Mouse (Mus musculus): ENCODE results near the gene Ccdc6.

Ccdc6 gene

DNA sequence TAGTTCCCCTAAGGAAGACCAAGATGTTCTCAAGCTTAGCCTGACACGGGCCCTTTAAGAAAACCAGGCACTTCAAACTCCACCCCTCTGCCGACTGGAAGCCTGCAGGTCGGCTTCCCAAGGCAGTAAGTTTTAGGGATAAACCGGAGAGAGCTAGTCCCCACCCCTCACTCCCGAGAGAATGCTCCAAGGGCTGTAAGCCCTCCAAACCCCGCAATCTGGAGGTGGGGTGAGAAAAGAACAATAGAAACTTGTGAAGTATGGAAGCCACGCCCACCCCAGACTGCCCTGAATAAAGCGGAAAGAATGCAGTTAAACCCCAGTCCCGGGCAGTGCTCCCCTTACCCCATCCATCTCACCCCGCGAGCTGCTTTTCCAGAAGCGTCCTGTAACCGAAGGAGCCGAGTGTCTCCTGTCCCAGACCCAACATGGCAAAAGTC, 1.9 kb upstream of the Ccdc6 start:
- peak; percentile 35 to 62 for DNase-seq (ENCODE audit: low spot score in 2 of 2)

DNA sequence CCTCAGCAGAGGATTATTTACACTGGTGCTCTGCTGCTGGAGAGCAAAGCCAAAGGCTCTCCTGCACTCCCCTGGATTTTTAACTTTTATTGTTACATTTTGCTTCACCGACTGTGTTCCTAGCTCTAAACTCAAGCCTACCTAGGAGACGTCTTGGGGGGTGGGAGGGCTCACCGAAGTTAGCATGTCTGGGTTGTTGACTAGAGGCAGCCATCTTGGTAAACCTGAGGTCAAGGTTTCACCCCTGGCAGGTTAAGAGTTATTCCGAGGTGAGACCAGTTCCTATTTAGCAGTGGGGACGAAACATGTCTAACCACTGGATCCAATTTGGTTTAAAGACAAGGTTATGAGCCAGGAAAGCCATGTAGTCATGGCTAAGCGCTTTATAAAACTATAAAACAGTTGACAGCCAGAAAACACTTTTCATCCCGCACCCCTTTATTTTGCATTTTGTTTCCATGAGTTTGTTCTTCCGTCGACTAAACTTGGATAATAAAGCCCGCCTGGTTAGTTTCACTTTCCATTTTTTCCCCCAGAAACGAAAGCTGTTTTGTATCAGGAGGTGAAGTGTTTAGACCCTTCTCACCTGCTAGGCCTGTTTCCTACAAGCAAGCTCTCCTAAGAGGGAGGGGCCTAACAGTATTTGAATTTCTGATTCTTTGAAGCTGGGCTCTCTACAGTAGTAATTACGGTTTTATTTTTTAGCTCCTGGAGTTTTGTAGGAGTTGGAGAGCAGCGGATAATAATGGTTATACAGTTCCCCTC, 1.2 kb upstream of the Ccdc6 start:
- DNase-seq (ENCODE audit: low spot score in 2 of 2): no peak

DNA sequence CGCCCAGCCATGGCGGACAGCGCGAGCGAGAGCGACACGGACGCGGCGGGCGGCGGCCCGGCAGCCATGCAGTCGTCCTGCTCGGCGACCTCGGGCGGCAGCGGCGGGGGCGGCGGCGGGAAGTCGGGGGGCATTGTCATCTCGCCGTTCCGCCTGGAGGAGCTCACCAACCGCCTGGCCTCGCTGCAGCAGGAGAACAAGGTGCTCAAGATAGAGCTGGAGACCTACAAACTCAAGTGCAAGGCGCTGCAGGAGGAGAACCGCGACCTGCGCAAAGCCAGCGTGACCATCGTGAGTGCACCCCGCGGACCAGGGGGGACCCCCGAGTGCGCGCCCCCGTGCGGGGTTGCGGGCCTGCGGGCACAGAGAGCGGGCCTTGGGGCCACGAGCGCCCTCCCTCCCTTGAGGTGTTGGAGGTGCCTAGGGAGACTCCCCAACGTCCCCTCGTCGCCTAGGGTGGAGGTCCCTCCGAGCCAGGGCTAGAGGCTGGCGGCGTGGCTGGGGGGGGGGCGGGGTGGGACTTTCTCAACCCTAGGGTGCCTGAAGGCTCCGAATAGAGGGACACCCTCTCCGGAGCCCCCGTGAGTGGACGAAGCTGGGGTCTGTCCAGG, 475 bp downstream of the Ccdc6 start:
- peak in 1 of 2 experiments; percentile 48 for DNase-seq (ENCODE audit: low spot score in 2 of 2)

DNA sequence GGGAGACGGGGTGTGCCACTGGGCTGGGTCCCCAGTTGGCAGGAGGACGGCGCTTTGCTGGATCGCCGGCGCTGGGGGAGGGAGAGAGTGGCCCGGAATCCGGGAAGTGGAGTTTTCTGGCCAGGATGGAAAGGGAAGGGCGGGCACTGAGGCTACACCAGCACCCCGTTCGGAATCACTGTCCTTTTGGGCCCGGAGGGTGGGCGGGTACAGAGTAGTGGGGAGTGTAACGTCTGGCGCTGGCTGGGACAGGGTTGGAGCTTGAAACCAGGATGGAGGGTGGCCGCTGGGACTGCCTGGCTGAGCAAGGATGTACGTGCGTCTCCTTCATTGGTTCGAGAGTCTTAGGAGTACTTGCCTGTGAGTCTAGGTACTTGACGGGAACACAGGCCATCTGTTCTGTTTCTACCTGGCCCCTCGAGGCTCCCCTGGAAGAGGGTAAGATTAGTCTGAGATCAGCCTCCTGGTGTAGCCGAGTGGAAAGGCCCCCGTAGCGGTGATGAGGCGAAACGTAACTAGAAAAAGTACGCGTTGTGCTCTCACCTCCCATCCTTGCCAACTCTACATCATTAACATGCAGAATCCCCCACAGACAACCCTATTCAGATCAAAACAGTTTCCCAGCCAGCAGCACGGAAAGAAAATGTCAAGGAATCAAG, 1.1 kb downstream of the Ccdc6 start:
- peak; percentile 46 to 68 for DNase-seq (ENCODE audit: low spot score in 2 of 2)

DNA sequence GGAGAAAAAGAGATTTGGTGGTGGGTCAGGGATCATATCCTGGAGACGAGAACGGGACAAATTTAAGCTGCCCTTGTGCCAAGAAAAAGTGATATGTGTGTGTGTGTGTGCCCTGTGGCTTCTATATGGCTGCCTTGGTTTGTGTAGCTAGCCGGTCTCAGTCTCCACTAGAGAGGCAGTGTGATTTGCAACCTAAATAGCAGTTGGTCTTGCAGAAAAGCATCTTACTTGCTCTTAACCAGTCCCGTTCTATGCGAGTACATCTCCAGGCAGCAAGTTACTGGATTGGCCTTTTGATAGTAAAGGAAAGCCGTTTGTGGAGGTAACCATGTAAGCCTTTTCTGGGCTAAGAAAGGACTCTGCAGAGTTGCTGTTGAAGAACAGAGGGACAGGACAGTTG, 1.7 kb downstream of the Ccdc6 start:
- DNase-seq (ENCODE audit: low spot score in 2 of 2): no peak

DNA sequence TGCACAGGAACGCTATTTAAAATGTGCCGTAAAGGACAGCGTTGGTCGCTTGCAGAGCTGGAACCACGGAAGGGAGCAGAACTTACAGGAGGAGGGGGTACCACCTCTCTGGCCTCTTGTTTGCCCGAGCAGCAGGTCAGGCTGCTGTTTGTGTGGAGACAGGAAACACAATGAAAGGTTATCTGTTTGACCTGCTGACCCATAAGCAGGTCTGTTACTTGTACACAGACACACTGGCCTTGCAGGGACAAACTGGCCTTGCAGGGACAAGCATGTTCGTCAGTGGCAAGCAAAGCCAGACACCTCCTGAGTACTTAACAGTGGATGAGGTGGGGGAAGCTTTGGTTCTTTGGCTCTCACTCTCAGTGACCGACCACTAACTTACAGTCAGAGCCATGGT, 2.1 kb downstream of the Ccdc6 start:
- DNase-seq (ENCODE audit: low spot score in 2 of 2): peak in 1 of 2 experiments; percentile 42

DNA sequence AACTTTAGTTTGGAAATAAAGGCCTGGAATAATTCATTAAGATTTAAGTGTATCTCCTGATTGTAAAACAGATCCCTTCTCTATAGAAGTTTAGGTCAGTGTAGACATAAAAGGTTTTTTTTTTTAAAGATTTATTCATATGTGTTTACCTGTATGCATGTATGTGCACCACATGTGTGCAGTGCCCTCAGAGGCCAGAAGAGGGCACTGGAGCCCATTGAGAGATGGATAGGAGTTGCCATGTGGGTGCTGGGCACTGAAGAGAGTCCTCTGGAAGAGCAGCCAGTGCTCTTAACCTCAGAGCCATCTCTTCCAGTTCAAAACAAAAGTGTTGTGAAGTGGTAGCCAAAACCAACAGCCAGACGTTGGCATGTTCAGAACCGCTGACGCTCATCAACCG, 5.2 kb downstream of the Ccdc6 start:
- DNase-seq (ENCODE audit: low spot score in 2 of 2): no peak

DNA sequence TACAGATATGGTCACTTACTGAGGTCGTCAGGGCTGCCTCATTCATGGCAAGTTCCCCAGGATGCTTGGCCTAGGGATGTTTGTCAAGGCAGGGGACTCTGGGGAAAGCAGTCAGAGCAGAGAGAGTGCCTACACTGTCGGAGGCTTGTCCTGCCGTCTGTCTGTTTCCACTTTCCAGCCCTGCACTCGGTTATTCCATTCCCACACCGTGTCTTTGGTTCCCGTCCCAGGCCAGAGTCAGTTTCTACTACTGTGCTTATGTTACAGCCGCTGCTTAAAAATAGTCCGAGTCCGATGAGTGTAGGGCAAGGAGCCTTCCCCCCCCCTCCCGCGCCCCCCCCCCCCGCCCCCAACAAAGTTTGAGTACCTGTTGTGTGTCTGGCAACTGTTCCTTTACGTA, 11.1 kb downstream of the Ccdc6 start:
- no peak for DNase-seq (ENCODE audit: low spot score in 2 of 2)

DNA sequence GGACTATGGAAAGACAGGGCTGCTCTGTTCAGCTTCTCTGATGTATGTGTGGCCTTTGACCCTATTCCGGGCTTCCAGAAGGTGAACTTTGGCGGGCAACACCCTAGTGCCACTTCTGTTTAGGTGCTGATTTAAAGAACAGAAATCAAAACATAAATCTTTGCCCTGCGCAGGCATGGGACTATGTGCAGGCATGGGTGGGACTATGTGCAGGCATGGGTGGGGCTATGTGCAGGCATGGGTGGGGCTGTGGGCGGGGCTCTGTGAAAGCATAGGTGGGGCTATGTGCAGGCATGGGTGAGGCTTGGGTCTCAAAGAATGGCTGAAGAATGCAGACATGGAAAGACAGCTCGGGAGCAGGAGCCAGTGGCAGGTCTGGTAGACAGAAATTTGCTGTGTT, 13.1 kb downstream of the Ccdc6 start:
- no peak for DNase-seq (ENCODE audit: low spot score in 2 of 2)

DNA sequence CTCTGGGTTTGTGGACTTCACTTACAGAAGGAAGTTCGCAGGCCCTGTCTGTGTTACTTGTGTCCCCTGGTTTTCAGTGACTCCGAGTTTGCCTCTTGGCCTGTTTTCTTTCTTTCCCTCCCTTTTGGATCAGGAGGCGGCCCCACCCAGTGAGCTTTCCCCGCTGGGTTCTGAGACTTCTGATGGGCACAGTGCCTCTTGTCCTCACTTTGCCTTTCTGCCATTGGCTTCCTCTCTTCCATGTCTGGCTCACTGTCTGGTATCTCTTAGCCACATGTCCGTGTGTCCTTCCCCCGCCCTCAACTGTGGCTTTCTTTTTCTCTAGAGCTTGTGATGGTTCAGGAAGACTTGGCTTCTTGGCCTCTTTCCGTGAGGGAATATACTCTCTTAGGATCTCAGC, 13.9 kb downstream of the Ccdc6 start:
- no peak for DNase-seq (ENCODE audit: low spot score in 2 of 2)

DNA sequence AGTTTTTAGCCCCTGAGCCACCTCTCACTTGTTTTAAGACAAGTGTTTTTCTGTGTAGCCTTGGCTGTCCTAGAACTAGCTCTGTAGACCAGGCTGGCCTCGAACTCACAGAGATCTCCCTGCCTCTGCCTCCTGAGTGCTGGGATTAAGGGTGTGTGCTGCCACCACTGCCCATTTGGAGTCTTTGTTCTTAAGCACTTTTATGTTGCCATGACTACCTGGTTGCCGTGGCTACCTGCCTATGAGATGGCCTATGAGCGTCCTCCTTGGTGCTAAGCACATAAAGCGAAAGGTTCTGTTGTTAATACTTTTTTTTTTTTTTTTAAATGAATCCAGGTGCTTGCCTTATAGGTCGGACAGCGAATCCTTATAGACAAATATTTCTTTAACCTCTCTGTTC, 14.7 kb downstream of the Ccdc6 start:
- DNase-seq (ENCODE audit: low spot score in 2 of 2): no peak

DNA sequence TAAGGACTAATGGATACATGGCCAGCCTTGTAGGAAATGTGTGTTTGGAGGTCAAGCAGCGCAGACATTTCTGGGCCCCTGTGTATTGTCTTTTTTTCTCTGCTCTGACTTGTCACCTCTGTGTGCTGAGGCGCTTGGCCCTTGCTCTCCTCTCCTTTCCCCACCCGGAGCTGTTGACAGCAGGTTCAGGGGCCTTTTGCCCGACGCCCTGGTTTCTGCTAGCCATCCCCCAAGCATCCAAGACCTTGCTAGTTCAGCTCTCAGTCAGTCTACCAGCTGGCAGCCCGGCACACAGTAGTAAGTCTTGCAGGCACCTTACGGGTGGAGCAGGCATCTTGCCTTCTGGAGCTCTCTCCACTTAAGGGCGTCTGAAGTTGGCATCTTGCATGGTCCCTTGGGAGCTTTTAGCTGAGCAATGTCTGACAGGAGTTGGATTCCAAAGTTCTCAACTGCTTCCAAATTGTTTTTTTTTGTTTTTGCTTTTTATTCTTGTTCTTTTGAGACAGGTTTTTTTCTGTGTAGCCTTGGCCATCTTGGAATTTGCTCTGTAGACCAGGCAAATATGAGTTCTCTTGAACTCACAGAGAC, 17.2 kb downstream of the Ccdc6 start:
- DNase-seq (ENCODE audit: low spot score in 2 of 2): no peak

DNA sequence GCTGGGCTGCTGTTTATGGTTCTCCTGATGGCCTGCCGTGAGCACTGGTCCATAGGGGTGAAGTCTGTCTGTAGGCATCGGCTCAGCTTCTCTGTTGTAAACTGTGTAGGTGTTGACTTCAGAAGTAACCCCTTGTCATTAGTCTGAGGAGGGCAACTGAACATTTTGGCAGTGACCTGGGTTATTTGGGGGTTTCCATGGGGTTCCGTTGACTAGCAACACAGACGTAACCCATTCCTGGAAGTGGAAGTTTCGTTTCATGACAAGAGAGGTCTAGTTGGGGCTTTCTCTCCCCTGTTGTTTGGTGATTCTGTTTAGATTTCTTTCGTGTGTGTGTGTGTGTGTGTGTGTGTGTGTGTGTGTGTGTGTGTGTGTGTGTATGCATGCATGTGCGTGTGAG, 19.5 kb downstream of the Ccdc6 start:
- DNase-seq (ENCODE audit: low spot score in 2 of 2): no peak

DNA sequence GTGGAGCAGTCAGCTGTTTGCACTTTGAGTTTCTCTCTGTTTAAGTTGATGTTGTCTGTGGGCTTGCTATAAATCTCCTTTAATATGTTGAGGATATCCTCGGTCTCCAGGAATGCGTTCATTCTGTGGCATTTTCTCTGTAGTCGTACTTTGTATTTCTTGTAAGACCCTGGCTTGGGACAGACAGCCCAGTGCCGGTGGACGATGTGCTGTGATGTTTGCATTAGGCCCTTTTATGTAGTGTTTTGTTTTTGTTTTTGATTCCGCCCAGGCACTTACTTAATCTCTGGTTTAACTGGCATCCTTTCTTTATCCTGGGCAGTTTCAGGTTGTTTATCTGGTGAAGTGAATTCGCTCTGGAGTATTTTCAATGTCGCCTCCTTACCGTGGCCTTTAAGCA, 22.5 kb downstream of the Ccdc6 start:
- no peak for DNase-seq (ENCODE audit: low spot score in 2 of 2)

DNA sequence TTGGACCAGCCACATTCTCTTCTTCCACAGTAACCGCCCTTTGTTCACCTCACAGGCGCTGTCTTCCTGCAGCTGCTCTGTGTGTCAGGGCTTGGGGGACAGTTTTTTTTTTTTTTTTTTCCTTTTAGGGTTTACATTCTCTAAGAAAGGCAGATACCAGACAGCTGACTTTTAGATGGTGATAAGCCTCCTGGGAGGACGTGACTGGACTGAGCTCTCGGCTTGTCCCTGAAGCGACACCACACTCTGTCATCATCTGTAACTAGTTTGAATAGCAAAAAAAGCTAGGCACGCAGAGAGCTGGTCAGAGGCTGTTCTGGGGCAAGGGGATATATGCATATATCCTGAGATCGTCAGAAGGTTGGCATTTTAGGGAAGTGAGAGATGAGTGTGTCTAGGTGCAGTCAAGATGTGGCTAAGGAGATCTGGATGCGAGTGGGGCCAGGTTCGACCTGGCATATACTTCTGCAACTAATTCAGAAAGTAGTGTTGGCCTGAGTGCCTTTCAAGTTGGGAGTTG, 23.0 kb downstream of the Ccdc6 start:
- DNase-seq (ENCODE audit: low spot score in 2 of 2): no peak

DNA sequence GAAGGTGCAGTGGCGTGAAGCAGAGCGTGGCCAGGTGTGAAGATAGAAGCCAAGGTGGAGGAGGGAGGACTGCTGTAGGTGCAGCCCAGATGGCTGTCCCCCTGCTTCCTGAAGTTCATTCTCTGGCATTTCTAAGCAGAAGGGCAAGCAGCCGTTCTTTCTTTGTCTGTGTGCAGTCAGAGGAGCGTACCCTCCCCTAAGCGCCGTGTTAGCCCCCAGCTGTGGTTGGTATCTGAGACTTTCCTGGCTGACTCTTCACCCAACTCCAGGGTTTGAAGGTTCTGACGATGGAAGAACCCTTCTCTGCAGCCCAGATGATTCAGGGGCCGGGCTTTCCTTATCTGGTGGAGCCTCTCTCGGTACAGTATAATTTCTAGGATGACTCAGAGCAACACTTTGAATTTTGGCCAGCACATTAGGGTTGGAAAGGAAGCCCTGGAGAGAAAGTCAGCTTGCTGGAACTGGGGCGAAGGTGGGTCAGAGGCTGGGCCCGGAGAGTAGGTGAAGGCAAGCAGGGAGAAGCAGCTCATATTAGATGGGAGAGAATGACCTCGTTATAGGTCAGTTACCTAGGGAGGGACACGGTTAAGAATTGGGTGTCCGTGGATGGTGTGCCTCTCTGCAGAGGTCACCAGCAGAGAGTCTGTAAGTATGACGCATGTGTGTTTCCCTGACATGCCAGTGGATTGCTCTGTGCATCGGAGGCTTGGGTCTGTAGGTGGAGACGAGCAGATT, 23.9 kb downstream of the Ccdc6 start:
- peak; percentile 38 to 69 for DNase-seq (ENCODE audit: low spot score in 2 of 2)

DNA sequence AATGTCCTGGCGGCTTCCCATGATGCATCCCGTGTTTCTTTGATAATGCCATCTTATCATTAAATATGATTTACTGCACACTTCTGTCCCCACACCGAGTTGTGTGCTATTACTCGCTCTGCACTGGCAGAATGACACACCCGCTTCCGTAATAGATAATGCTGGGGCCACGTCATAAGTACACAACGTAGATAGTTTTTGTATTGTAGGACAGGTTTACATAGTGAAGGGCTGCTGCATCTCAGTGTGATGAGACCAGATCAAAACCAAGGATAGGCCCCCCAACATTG, 24.4 kb downstream of the Ccdc6 start:
- DNase-seq (ENCODE audit: low spot score in 2 of 2): no peak

DNA sequence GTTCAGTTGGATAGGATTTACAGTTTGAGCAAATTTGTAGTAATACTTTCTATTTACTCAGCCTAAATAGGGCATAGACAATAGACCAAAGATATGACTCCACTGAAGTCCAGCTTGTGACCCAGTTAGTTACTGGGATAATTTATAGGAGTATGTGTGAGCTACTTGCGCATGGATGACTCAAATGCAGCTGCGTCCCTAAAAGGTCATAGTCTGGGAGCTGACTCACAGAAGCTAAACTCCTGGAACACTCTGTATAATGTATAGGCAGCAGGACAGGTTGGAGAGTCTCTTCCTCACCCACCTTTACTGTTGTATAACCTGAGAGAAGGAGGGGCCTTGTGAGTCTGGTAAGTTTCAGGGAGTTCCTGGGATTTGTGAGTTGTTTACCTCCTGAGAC, 26.5 kb downstream of the Ccdc6 start:
- no peak for DNase-seq (ENCODE audit: low spot score in 2 of 2)

DNA sequence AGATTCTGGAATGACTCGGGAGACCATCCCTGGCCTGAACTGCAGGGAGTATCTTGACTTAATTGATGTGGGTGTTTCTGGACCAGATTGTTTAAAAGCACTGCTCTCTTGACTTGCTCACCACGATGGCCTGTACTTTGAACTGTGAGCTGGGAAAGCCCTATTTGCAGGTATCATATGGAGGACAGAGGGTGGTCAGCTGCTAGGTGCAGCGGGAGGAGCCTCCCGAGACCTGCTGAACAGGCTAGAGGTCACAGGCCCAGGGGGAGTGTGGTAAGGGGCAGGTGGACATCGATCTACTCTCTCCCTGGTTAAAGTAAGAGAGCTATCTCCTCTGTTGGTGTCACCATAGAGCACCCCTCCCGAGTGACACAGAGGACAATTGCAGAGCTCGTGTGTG, 28.6 kb downstream of the Ccdc6 start:
- no peak for DNase-seq (ENCODE audit: low spot score in 2 of 2)

DNA sequence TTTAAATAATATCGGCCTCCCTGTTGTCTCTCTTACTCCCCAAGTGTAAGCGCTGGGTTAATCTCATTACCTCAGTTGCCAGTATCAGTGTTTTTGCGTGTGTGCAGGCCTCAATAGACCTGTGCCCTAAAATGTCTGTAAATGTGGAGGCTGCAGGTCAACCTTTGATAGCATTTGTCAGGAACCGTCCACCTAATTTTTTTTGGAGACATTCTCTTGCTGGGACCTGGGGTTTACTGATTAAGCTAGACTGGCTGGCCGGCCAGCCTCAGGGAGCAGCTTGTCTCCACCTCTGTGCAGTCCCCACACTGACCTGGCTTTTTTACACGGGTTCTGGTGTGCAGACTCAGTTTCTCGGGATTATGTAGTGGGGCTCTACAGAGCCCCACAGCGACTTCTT, 30.4 kb downstream of the Ccdc6 start:
- no peak for DNase-seq (ENCODE audit: low spot score in 2 of 2)

DNA sequence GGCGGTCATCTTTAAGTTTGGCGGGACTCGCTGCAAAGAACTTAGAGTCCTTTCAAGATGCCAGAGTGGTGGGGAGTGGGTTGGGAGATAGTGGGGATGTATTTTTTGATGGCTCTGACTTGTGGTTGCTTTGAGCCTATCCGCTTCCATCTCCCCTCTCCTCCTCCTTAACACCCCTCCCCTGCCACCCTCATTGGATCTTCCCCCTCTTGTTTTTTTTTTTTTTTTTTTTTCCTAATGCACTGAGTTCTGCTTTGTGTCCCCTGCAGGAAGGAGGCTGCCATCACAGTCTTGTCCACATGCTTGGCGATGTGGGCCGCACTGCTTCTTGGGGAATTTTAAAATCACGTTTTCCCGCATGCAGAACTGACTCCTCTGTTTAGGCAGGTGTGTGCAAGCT, 31.5 kb downstream of the Ccdc6 start:
- DNase-seq (ENCODE audit: low spot score in 2 of 2): no peak

DNA sequence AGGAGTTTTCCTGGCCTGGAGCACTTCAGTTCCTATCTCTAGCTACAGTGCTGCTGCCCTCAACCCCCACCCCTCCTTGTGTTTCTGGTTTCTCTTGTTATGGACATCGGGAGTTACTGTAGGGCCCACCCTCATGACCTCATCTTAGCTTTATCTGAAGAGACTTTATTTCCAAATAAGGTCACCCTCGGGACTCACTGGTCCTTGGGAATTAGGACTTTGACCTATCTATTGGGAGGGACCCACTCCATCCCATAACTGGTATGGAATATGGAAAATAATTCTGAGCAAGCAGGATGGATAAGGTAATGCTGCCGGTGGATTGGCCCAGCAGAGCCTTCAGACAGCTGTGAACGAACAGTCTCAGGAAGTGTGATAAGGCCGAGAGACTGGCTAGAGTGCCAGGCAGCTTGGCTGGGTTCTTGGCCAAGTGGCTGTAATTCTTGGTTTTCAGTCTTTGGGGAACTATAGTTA, 35.2 kb downstream of the Ccdc6 start:
- no peak for DNase-seq (ENCODE audit: low spot score in 2 of 2)
